Mouse (Mus musculus): ENCODE measurements around the gene Cpeb4.
"Not testable (repeated sequence)": the region's sequence is repeated elsewhere in the genome, so short reads cannot be mapped to it uniquely, and the experiment has no call there.

Cpeb4 gene

GRCm38 (mm10) chr11:31871911-31872310, at the start of gene Cpeb4:
TSS of gene Cpeb4 (plus strand) at chr11:31872211.
- DNase-seq (ENCODE audit: low spot score in 2 of 2), result no peak

- DNase-seq (ENCODE audit: low spot score in 2 of 2), result no peak
Observed at GRCm38 (mm10) chr11:31822556-31822955, 49.5 kb upstream of the Cpeb4 start.

DNA sequence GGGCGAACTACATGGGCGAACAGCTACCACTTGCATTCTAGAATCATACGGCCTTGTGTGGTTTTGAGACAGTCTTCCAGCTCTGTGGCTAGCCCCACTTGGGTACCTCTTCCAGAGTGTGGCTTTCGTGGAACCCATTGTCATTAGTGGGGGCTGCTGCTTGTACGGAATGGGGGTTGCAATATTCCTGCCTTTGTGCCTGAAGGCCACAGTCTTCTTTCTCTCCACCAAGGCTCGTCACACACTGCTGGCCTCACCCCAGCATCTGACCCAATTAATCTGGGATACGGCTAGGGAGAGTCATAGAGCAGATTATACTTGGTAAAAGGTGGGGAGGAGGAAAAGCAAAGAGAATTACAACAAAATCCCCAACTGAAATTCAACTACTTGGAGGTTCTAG, 48.5 kb upstream of the Cpeb4 start:
- no peak for DNase-seq (ENCODE audit: low spot score in 2 of 2)

DNA sequence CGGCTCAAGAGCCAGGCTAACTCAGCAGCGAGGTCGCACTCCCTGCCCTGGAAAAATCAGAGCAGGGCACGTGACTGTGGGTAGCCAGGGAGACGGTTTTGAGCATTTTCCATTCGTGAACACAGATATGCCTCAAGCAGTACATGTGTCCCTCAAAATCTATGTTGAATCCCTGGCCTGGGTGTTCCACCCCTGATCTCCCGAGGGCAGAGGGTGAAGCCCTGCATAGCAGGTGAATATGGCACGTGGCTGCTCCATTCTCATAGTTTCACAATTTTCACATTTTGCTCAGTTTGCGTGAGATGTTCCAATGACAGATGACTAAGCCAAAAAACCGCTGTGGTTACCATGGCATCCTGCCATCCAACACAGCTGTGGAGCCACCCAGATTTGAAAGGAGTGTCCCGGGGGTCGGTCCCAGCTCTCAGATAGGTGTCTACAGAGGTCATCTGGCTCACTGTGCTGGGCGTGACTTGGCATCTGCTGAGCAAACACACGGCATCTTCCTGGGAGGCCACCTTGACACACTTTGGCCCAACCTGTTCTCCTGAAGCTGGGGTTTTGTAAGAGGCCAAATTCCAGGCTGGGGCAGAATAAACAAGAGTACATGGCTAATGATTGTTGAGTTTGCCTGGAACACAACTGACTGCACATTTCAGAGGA, 47.4 kb upstream of the Cpeb4 start:
- DNase-seq (ENCODE audit: low spot score in 2 of 2), result peak in 1 of 2 experiments; percentile 57

DNA sequence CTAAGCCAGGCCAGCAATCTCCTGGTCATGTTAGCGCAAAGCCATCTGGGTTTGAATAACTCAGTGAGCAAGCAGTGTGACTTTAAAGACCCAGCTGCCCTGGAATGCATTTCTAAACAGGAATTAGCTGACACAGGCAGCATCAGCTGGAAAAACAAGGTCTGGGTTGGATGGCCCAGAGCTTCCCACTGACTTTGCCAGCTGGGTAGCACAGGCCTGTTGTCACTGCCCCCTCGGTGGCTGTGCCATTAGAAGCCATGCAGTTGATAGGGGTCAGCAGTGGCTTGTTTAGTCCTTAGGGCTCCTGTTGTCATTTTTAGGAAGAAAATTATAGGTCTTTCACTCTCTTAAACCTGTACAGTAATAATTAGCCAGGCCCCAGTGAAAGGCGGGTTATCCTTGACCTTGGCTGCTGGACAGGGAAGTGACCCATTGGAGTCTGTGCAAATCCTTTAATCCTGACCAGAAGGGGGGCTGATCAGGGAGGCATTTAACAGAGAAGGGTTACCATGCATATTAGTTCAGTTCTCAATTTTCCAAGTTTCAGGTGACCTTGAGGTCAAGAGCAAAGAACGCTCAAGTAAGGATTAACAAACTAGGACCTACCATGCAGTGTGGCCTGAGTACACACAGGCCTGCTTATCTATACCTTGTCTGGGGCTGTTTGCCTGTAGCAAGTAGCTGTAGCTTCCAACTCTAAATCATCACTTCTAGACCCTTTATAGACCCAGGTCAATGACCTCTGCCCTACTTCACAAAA, 43.8 kb upstream of the Cpeb4 start:
- DNase-seq (ENCODE audit: low spot score in 2 of 2), result no peak

DNA sequence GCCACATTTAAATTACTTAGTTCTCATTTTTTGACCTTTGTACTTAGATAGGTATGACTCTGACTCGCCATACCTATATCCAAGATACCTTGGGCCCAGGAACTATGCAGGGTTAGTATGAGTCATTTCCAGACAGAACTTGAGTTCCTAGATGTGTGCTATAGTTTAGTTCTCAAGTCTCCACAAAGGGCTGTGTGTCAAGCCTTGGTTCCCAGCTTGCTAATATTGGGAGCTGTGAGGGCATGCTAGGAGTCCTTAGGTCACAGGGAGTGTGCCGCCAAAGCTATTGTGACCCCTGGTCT, 43.3 kb upstream of the Cpeb4 start:
- DNase-seq (ENCODE audit: low spot score in 2 of 2), result no peak

DNA sequence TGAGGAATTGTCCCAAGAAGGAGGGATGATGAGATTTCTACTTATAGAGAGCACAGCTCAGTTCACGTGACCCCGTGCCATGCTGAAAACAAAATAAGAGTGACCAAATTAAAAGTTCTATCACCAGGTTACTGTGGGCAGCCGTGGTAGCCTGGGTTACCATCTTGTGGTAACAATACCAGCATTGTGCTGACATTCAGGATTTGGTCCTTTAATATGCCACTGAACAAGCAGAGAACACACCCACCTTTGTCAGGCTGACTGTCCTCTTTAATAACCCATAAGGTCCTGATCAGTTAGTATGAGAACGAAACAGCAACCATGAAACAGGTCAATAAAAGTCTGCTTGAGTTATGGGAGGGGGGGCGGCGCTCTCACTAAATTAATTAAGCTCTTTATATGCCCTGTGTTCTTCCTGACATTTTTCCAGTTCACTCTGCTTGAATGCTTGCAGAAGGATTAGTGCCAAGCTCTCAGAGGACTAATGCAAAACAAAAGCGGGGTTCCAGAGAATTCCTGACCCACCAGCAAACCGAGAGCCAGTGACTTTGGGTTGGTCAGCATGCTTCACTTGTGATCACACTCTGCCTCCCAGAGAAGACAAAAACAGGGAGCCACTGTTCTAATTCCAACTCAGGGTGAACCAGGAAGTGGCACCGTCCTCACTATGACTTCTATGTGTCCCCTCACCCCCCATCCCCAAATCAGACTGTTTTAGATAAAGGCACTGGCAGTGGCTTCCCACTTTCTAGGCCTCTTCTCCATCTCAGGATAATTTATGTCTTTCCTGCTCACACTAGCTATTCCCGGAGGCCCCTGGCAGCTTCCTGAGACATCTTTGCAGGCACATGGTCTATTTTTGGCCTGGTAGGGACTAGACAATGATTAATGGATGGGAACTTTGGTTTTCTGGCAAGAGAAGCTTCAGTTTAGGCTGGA, 41.5 kb upstream of the Cpeb4 start:
- DNase-seq (ENCODE audit: low spot score in 2 of 2), result no peak

DNA sequence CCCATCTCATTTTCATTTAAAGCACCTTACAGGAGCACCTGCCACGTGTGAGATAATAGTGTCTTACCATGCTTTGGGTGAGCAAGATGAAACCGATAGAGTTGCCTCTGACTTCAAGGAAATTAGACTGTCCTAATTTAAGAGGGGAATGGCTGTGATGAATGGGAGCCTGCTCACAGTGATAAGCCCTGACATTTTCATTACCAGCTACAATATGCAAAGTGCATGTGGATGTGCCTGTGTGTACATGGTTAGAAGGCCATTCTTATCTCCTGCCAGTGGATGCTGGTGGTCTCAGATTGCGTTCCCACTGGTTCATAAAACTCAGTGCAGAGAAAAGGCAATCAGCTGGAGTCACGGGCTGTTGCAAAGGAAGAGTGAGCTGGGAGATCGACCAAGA, 40.6 kb upstream of the Cpeb4 start:
- DNase-seq (ENCODE audit: low spot score in 2 of 2), result peak in 1 of 2 experiments; percentile 35

- no peak for DNase-seq (ENCODE audit: low spot score in 2 of 2)
Observed at GRCm38 (mm10) chr11:31831983-31832382, 40.0 kb upstream of the Cpeb4 start.

GRCm38 (mm10) chr11:31832439-31832980, 39.5 kb upstream of the Cpeb4 start:
- DNase-seq (ENCODE audit: low spot score in 2 of 2), result no peak

- DNase-seq (ENCODE audit: low spot score in 2 of 2), result no peak
Observed at GRCm38 (mm10) chr11:31833506-31833905, 38.5 kb upstream of the Cpeb4 start.

DNA sequence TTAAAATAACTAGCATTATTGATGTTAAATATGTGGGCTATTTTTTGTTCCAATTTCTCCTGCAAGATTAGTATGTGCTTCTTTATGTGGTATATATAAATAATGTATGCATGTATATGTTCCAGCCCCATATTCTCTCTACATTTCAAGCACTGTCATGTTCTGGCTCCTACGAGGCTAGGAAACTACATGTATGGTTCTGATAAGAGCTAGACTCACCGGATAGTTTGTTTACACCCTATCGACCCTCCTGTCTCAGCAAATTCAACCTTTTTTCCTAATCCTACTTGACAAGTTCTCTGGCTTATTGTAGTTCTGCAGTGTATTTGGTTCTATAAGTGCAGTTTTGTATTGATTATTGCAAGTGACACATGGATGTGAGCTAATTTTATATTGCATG, 36.7 kb upstream of the Cpeb4 start:
- peak in 1 of 2 experiments; percentile 42 for DNase-seq (ENCODE audit: low spot score in 2 of 2)

DNA sequence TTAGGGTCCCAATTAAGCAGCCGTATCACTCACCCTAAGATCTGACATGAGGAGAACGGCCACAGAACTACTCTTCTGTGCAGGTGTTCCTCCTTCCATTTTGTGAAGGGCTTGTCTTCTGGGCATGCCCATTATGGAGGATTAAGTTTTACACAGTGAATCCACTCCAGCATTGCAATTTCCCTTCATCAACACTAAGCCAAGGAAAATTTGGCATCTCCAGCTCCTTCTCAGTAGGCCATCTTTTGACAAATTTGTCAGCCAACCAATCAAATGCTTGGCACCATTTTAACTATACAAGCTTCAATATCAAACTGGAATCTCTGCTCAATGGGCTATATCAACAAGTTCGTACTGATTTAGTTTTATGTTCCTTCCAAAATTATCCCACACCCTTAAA, 34.8 kb upstream of the Cpeb4 start:
- DNase-seq (ENCODE audit: low spot score in 2 of 2), result no peak

GRCm38 (mm10) chr11:31837753-31838152, 34.3 kb upstream of the Cpeb4 start:
- no peak for DNase-seq (ENCODE audit: low spot score in 2 of 2)

- no peak for DNase-seq (ENCODE audit: low spot score in 2 of 2)
Observed at GRCm38 (mm10) chr11:31838442-31839083, 33.4 kb upstream of the Cpeb4 start.

GRCm38 (mm10) chr11:31839084-31839460, 32.9 kb upstream of the Cpeb4 start:
- DNase-seq (ENCODE audit: low spot score in 2 of 2), result no peak

DNA sequence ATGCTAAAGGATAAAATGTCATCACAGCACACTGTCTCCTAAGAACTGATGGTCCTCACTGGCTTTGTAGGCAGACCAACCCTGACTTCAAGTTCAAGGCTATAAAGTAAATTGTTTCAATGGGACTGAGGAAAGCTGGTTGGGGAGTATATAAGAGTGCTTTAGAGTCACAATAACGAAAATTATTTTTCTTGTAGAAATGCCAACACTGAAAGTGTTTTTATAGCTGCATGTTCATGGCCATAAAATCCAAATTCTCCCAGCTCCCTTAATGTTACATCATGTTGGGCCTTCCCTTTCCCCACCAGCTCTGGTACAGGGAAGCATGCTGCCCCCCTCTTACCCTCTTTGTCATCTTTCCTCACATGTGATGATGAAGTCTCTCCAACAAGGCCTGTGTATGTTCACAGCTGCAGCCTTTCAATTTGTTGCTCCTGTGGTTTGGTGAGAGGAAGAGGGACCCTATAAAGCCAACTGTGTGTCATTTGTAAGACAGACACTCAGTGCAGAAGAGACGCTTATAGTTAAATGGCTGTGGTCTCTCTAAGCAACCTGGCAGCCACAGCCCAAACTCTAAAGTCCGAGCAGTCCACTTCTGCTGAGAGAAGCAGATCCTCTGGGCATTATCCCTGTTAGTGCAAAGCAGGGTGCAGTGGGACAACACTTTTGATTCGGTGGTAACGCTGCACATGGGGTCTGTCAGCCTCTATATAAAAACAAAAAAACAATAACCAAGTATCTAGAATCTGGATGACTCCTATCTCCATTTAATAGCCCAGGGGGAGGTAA, 29.6 kb upstream of the Cpeb4 start:
- DNase-seq (ENCODE audit: low spot score in 2 of 2), result no peak

DNA sequence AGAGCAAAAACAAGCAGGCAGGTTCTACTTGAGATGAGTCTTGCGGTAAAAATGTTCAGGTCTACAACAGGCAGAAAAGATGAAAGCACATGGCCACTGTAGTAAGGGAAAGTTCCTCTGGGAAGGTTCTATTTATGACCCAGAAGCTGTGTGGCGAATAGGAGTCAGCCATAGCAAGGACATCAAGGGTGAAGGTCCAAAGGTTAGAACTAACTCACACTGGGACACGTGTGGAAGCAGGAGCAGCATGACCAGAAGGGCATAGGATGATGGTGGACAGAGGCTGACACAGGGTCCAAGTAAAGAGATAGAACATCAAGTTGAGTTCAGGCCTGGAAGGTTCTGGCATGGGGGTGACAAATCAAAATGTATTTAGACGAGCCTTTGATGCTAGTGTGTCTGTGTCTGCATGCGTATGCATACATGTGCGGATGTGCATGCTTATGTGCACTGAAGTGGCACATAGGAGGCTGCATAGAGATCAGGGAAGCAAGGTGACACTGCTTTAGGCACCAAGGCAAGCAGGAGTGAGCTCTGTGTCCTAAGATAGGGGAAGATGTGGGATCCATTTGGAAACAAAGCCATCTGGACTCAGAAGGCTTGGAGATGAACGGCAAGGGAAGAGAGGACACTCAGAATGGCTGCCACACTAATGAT, 28.7 kb upstream of the Cpeb4 start:
- no peak for DNase-seq (ENCODE audit: low spot score in 2 of 2)

GRCm38 (mm10) chr11:31843834-31844188, 28.2 kb upstream of the Cpeb4 start:
- peak; percentile 68 to 81 for DNase-seq (ENCODE audit: low spot score in 2 of 2)

GRCm38 (mm10) chr11:31845111-31845510, 26.9 kb upstream of the Cpeb4 start:
- DNase-seq (ENCODE audit: low spot score in 2 of 2), result not testable (repeated sequence)
